Mouse (Mus musculus): Measurements from ENCODE around the gene Txnrd2.

Gene Txnrd2

DNA sequence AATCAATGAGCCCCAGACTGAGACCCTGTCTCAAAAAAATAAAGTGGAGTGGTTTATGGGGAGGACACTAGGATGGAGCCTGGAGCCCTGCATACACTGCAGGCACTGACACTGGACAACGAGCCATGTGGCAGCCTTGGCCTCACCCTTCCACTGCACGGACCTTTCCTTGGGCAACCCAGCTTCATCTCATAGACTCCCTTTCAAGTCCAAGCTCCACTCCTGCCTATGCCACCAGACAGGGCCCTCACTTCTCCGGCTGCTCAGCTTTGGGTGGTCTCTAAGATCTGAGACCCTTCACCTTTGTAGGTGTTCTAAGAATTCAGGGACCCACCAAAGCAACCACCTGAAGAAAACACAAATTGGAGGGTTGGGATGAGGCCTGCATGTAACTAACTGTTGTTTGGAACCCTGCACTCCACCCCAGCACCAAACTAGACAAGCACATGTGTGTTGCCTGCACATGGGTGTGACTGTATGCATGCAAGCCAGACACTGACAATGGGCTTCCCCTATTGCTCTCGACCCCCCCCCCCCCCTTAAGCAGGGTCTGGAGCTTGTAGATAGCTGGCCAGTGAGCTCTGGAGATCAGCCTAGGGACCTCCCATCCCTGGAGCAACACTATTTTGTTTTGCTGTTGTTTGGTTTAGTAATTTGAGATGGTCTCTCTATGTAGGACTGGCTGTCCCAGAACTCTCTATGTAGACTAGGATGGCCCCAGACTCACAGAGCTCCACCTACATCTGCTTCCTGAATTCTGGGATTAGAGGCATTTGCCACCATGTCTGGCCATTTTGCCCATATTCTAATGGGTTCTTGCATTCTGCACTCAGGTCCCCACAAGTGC is 7.2 kb upstream of the Txnrd2 start:
- no peak for DNase-seq

DNA sequence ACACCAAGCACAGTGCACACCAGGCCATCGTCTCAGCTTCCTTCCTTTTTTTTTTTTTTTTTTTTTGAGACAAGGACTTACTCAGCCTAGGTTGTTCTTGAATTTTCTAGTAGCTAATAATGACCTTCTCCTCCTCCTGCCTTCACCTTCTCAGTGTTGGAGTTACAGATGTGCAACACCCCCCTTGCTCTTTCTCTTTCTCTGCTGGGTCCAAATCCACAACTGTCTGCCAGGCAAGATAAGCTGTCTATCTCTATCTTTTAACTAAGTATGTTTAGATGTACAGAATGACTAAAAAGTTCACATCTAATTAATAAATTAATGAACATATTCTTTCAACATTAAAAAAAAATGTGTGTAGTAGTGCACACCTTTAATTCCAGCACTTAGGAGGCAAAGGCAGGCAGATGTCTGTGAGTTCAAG is 6.6 kb upstream of the Txnrd2 start:
- no peak for DNase-seq

DNA sequence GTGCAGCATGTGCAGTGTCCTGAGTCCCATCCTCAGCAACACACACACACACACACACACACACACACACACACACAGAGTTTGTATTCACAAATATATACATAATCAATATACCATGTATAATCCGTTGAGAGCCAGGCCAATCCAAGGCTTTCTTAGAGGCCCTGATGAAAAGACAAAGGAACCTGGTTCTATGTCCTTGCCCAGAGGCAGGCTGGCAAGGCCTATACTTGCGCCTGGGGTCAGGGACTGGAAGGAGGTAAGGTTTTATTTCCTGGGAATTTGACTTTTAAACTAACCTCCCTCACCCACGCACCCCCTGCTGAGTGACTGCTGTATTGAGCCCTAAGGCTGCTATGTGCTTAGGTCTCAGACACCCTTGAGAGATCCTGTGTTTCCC is 5.6 kb upstream of the Txnrd2 start:
- DNase-seq = no peak

- peak; percentile 45 for DNase-seq
Measured at GRCm38 (mm10) chr16:18423203-18423914, 2.8 kb upstream of the Txnrd2 start.

- no peak for DNase-seq
Measured at GRCm38 (mm10) chr16:18423915-18424265, 2.3 kb upstream of the Txnrd2 start.

DNA sequence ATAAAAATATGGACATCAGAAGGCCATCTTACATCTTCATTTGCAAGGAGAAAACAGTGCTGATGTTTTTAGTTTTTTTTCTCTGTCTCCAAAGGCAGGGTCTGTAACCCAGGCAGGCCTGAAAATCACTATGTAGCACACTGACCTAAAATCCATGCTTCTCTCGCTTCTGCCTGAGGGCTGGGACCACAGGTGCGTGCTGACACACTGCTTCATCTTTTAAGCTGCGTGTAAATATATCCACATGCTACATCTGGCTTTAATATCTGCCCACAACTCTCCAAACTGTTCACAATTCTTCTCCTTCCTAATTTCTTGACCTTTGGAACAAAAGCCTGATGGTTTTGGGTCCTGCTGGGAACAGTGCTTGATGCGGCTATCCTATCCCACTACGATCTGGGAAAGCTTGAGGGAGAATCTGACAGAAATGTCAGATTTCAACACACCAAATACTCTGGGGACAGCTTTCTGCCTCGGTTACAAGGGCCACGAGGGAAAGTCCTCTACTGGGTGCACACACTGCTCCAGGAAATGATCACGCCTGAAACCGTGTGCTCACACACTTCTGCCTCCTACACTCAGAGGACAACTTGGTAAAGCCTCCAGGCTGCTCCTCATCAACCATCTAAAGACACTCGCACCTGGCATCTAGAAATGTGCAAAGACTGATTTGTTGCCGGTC is 1.7 kb upstream of the Txnrd2 start:
- DNase-seq = no peak

- no peak for DNase-seq
Measured at GRCm38 (mm10) chr16:18425475-18426214, 539 bp upstream of the Txnrd2 start.

- no peak for DNase-seq
Measured at GRCm38 (mm10) chr16:18426802-18427280, 657 bp downstream of the Txnrd2 start, which contains the start of gene Comt. Comt (minus strand) TSS chr16:18426852.

DNA sequence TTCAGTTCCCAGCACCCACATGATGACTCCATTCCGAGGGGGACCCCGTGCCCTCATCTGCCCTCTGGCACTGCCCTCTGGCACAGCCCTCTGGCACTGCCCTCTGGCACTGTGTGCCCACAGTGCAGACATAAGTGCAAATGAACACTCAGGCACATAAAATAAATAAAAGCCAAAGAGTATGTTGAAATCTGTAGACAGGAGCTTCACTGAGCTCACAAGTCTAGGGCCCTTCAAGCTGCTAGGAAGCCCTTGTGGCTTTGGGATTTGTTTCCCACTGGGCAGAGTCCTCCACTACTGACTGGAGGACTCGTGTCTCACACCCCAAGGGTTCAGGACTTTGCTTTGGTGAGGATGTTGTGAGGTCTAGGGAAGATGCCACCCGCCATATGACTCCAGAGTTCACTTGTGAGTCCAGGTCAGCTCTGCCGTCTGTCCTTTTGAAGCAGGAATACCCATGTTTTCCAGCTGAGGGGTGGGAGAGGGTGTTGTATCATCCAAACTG is 1.9 kb downstream of the Txnrd2 start:
- peak; percentile 32 for DNase-seq

- DNase-seq = no peak
Measured at GRCm38 (mm10) chr16:18428516-18429042, 2.4 kb downstream of the Txnrd2 start.

GRCm38 (mm10) chr16:18429641-18430040 is 3.5 kb downstream of the Txnrd2 start:
- no peak for DNase-seq

DNA sequence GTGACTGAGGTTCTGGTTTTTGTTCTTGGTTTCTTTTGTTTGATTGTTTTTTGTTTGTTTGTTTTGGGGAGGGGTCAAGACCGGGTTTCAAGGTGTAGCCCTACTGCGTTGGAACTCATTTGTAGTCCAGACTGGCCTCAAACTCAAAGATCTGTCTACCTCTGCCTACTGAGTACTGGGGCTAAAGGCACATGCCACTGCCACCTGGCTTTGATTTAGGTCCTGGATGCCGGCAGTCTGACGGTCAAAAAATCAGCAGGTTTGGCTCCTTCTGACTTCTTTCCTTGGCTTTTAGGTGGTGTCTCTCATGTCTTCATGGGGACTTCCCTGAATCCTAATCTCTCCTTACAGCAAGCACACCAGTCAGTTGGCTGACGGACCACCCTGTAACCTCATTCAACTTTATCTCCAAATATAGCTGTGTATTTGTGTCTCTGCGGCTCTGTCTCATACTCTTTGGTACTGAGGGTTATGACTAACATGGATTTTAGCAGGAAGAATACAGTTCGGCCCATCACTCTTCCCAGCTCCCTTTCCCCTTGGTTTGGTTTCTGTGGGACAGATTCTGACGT is 4.5 kb downstream of the Txnrd2 start:
- no peak for DNase-seq

- no peak for DNase-seq
Measured at GRCm38 (mm10) chr16:18433341-18433920, 7.2 kb downstream of the Txnrd2 start.

GRCm38 (mm10) chr16:18436128-18436527 is 9.9 kb downstream of the Txnrd2 start:
- DNase-seq = no peak

GRCm38 (mm10) chr16:18443385-18443841 is 17.2 kb downstream of the Txnrd2 start:
- peak; percentile 96 for DNase-seq

DNA sequence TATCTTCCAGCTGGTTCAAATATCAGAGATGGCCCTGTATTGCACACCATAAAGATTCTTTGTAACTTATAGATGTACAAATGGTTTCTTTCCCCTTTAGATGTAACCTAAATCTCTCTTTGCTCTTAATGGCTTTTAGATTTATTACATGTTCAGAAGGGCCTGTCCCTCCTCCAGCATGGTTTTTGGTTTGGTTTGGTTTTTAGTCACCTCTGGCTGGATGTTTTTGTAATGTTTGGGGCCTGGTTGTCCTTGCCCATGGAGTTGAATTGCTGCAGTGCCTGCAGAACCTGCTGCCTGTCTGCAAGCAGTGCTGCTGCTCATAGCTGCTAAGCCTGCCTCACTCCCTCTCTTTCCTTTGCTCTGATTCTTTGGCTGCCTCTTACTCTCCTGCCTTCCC is 21.1 kb downstream of the Txnrd2 start:
- DNase-seq = no peak

GRCm38 (mm10) chr16:18448104-18448503 is 21.9 kb downstream of the Txnrd2 start:
- DNase-seq = no peak

GRCm38 (mm10) chr16:18449005-18449404 is 22.8 kb downstream of the Txnrd2 start:
- DNase-seq = no peak

- DNase-seq = no peak
Measured at GRCm38 (mm10) chr16:18451486-18452181, 25.4 kb downstream of the Txnrd2 start.

DNA sequence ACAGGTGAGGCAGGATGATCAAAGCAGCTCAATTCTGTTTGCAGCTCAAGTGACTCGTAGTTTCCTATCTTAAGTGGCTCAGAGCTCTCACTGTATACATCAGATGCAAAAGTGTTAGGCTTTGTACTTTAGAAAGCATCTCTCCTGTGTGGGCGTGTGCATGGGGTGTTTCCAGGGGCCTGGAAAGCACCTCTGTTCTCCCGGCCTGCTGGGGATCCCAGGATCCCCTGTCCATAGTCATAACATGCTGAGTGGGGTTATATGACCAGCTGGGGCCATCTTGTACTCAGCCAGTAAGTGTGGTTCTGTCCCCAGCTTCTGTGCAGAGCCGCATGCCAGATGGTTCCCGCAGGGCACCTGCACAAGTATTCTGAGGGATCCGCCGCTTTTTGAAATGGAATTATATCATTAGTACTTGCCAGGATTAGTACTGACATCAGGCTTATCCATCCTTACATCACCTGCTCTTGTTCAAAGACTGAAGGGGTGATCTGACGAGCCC is 26.2 kb downstream of the Txnrd2 start:
- no peak for DNase-seq

DNA sequence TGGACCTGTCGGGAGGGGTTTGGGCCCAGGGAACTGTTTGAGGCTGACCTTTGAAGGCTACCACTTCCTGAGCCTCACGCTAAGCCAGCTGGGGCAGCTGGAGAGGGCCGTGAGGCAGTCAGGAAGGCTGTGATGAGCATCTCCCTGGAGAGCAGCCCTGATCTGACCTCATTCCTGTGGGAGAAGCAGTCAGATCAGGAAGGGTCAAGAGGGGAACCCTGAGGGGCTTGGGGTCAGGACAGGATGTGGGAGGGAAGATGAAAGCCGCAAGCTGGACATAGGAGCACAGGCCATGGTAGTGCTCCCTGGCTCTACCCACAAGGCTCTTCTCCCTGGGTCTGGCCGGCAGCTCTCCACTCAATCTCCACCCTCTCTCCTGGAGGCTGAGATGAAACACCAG is 27.7 kb downstream of the Txnrd2 start:
- no peak for DNase-seq
